Mouse (Mus musculus) embryonic facial prominence, embryonic 13.5 days (tissue): ENCODE measurements around the gene Gm43720. TPM values are rescaled to one million over a fixed set of nuclear protein-coding genes. Genes with fewer than 3 reads are reported as not detected.

Experiments used
- ATAC-seq: fragments of 200-750 bp; cut with Nextera tagmentation; 2 replicates; pipeline ENCODE4 v1.8.0; 2017; ENCODE audit warnings: low read depth; ENCODE audit not compliant: insufficient number of reproducible peaks, insufficient read depth, low FRiP score, low TSS enrichment
- H3K27ac ChIP-seq: fragments of 300-500 bp; sonication (generic); 2 replicates; pipeline ENCODE4 v1.5.1; 2015; ENCODE audit warnings: moderate library complexity, mild to moderate bottlenecking, inconsistent platforms
- H3K27me3 ChIP-seq: fragments of 300-500 bp; sonication (generic); 2 replicates; pipeline ENCODE4 v1.6.1; 2015; ENCODE audit warnings: mild to moderate bottlenecking, inconsistent platforms
- H3K36me3 ChIP-seq: fragments of 300-500 bp; sonication (generic); 2 replicates; pipeline ENCODE4 v1.6.1; 2015; ENCODE audit warnings: mild to moderate bottlenecking, inconsistent platforms
- H3K4me1 ChIP-seq: fragments of 300-500 bp; sonication (generic); 2 replicates; pipeline ENCODE4 v1.6.1; 2015; ENCODE audit warnings: inconsistent platforms
- H3K4me2 ChIP-seq: fragments of 300-500 bp; sonication (generic); 2 replicates; pipeline ENCODE4 v1.6.1; 2015; ENCODE audit warnings: moderate library complexity, mild to moderate bottlenecking, inconsistent platforms
- H3K4me3 ChIP-seq: fragments of 300-500 bp; sonication (generic); 2 replicates; pipeline ENCODE4 v1.5.1; 2015; ENCODE audit warnings: mild to moderate bottlenecking, inconsistent platforms
- H3K9ac ChIP-seq: fragments of 300-500 bp; sonication (generic); 2 replicates; pipeline ENCODE4 v1.6.1; 2015; ENCODE audit warnings: mild to moderate bottlenecking, inconsistent platforms
- H3K9me3 ChIP-seq: fragments of 300-500 bp; sonication (generic); 2 replicates; pipeline ENCODE4 v1.6.1; 2016; ENCODE audit warnings: inconsistent platforms
- WGBS: fragments of 180-500 bp; shearing (Covaris S2); methylation state at CpG from one replicate; pipeline ENCODE4 v1.1.7; 2015; ENCODE audit warnings: mixed read lengths; 5-methylcytosine and 5-hydroxymethylcytosine counted together
- polyA plus RNA-seq: library from polyadenylated mRNA; unstranded; fragments of >200 nt; fragmentation: Nextera tagmentation; extraction: Ambion mirVana; gene quantifications from 2 replicates; pipeline ENCODE4 v1.2.1, GENCODE M21; 2015

The Gm43720 gene
- polyA plus RNA-seq, 1 experiment from 2014 or later: 0.24 TPM

DNA sequence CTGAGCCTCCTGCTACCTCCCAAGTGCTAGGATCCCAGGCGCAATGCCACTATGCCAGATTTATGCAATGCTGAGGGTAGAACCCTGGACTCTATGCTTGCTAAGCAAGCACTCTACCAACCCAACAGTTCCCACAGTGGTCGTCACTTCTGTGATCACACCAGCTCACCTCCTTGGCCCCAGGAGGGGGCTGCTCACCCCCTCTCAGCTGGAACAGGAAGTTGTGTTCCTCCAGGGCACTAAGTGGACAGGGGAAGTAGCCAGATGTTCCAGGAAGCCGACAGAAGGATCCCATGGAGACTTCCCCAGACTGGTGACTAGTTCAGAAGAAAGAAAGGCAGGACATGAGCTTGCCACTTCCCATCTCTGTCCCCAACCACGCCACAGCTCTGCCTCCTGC is 17.8 kb downstream of the Gm43720 start:
- no peak overlapping the region; the same call in 1 of the 2 replicates for H3K4me2 ChIP-seq
- WGBS: 58% methylated on average over 4 of the region's 4 CpGs
- no peak overlapping the region for H3K27ac ChIP-seq
- H3K9me3 ChIP-seq: no peaks in the 10 kb centered on the region
- H3K27me3 ChIP-seq: no peaks in the 10 kb centered on the region
- peaks cover 57% of the 10 kb centered on the region for H3K36me3 ChIP-seq
- peaks cover 29% of the 10 kb centered on the region for H3K4me1 ChIP-seq
- 0 out of 2 replicates have a peak overlapping the region, but pooled peaks have one; percentile 88 for H3K4me3 ChIP-seq
- H3K9ac ChIP-seq: 0 out of 2 replicates have a peak overlapping the region, but pooled peaks have one; percentile 92
- ATAC-seq: no peak

DNA sequence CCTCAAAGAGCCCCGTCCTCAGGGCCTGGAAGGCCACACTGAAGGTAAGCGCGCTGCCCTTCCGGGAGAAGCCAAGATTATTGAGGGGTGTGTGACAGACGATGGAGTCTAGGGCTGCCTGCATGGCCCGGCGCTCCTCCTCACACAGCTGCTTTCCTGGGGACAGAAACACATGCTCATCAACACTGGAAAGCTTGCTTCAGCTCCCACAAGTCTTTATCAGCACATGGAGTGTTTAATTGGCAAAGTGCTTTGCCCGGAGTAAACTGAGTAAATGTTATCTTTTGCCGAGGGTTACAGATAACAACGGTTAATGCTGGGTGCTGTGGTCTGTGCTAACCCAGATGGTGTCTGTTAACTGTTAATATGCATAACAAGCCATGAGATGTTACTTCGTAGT is 18.9 kb downstream of the Gm43720 start:
- Histone ChIP-seq H3K27ac (no peak overlapping the region), H3K4me1 (peaks cover 36% of the 10 kb centered on the region), H3K36me3 (peaks cover 47% of the 10 kb centered on the region), H3K9ac (no peak overlapping the region), H3K4me3 (no peak overlapping the region), H3K27me3 (no peaks in the 10 kb centered on the region), H3K4me2 (no peak overlapping the region), H3K9me3 (no peaks in the 10 kb centered on the region)
- 79% methylated on average over 11 of the region's 11 CpGs for WGBS
- ATAC-seq: no peak

DNA sequence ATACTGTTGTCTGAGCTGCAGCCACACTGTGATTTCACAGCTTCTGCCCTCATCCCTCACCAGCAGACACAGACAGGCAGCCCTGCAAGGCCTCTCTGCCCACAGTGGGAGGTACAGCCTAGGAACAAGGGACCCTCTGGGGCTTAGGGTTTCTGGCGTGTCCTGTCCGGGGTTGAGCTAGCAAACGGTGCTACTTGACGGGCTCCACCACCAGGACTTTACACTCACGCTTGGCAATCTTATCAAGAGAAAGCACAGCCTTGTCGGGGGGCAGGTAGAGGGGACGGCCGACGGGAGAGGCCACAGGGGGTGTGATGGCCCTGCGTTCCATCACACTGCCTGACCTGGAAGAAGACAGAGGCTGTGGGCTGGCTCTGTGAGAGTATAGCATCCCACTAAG is 19.7 kb downstream of the Gm43720 start:
- H3K27me3 ChIP-seq: no peaks in the 10 kb centered on the region
- H3K36me3 ChIP-seq: peaks cover 44% of the 10 kb centered on the region
- H3K9ac ChIP-seq: 0 out of 2 replicates have a peak overlapping the region, but pooled peaks have one; percentile 16
- H3K4me1 ChIP-seq: peaks cover 33% of the 10 kb centered on the region
- H3K9me3 ChIP-seq: no peaks in the 10 kb centered on the region
- H3K4me2 ChIP-seq: no peak overlapping the region
- H3K4me3 ChIP-seq: no peak overlapping the region
- 75% methylated on average over 10 of the region's 10 CpGs for WGBS
- H3K27ac ChIP-seq: no peak overlapping the region
- no peak for ATAC-seq

DNA sequence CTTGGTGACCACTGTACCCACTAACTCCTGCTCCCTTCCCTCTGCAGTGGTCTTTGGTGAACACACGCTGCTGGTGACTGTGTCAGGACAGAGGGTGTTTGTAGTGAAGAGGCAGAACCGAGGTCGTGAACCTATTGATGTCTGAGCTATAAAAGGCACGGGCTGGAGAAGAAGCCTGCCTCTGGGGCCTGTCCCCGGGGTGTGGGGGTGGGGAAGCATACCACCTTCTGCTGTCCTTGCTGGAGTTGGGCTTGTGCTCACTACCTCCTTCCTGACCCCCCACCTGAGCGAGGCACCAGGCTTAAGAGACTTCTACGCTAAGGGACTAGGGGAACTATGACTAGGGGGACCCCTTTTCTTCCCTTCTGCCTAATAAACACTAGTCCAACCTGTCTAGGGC is 20.8 kb downstream of the Gm43720 start:
- 55% methylated on average over 7 of the region's 7 CpGs for WGBS
- no peak overlapping the region for H3K27ac ChIP-seq
- peaks cover 28% of the 10 kb centered on the region for H3K4me1 ChIP-seq
- H3K9ac ChIP-seq: no peak overlapping the region
- peaks cover 44% of the 10 kb centered on the region for H3K36me3 ChIP-seq
- H3K4me3 ChIP-seq: no peak overlapping the region
- no peaks in the 10 kb centered on the region for H3K9me3 ChIP-seq
- no peak overlapping the region for H3K4me2 ChIP-seq
- H3K27me3 ChIP-seq: no peaks in the 10 kb centered on the region
- no peak for ATAC-seq

DNA sequence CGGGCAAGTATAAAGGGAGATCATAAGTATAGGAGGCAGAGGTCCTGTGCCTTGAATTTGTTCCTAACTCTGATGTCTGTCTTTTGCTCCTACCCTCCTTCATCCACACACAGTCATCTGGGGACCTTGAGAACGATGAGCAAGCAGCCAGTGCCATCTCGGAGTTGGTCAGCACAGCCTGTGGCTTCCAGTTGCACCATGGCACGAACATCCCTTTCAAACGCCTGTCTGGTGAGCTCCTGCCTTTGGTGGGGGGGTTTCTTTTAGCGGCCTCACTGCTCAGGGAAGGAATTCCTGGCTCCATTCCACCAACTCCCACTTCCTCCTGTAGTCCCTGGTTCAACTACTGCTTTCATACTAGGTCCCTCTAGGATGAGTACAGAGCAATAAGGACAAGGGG is 21.2 kb downstream of the Gm43720 start:
- peaks cover 28% of the 10 kb centered on the region for H3K4me1 ChIP-seq
- H3K36me3 ChIP-seq: peaks cover 44% of the 10 kb centered on the region
- H3K27me3 ChIP-seq: no peaks in the 10 kb centered on the region
- no peak for ATAC-seq
- no peak overlapping the region for H3K4me3 ChIP-seq
- H3K9ac ChIP-seq: no peak overlapping the region
- no peak overlapping the region for H3K4me2 ChIP-seq
- WGBS: 74% methylated on average over 6 of the region's 6 CpGs
- H3K27ac ChIP-seq: no peak overlapping the region
- H3K9me3 ChIP-seq: no peaks in the 10 kb centered on the region

DNA sequence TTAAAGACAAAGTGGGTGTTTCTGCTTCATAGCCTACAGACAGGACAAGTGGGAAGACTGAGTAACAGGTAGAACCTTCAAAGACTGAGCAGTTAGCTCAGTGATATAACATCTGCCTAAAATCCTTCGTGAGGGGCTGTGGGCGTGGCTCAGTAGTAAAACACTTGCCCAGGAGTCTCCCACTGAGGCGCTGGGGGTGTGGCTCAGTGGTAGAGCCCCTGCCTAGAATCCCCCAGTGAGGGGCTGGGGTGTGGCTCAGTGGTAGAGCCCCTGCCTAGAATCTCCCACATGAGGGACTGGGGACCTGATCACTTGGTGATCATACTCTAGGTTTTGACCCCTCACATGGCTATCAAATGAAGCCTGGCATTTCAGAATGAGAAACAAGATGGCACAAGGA is 21.7 kb downstream of the Gm43720 start:
- H3K9me3 ChIP-seq: no peaks in the 10 kb centered on the region
- no peaks in the 10 kb centered on the region for H3K27me3 ChIP-seq
- no peak for ATAC-seq
- no peak overlapping the region for H3K27ac ChIP-seq
- 88% methylated on average over 3 of the region's 3 CpGs for WGBS
- no peak overlapping the region for H3K9ac ChIP-seq
- H3K4me2 ChIP-seq: no peak overlapping the region
- peaks cover 25% of the 10 kb centered on the region for H3K4me1 ChIP-seq
- H3K36me3 ChIP-seq: peaks cover 44% of the 10 kb centered on the region
- H3K4me3 ChIP-seq: no peak overlapping the region

DNA sequence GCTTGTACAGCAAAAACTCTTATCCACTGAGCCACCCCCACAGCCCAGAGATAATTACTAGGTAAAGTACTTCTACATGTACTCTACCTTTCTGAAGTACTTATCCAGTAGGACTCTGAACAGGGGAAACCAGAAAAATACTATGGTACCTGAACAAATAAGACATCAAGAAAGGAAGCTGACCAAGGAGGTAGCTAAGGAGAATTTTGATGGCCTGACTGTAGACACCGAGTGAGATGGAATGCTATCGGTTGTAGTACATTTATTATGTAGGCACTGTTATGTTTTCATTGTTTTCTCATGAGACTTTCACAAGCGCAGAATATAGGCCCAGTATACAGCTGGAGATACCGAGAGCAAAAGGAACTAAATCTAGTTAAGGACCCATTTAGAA is 22.2 kb downstream of the Gm43720 start:
- Histone ChIP-seq H3K9me3 (no peaks in the 10 kb centered on the region), H3K4me1 (peaks cover 20% of the 10 kb centered on the region), H3K9ac (no peak overlapping the region), H3K36me3 (peaks cover 44% of the 10 kb centered on the region), H3K27ac (no peak overlapping the region), H3K4me2 (no peak overlapping the region), H3K4me3 (no peak overlapping the region), H3K27me3 (no peaks in the 10 kb centered on the region)
- no peak for ATAC-seq
- 93% methylated on average over 4 of the region's 4 CpGs for WGBS

DNA sequence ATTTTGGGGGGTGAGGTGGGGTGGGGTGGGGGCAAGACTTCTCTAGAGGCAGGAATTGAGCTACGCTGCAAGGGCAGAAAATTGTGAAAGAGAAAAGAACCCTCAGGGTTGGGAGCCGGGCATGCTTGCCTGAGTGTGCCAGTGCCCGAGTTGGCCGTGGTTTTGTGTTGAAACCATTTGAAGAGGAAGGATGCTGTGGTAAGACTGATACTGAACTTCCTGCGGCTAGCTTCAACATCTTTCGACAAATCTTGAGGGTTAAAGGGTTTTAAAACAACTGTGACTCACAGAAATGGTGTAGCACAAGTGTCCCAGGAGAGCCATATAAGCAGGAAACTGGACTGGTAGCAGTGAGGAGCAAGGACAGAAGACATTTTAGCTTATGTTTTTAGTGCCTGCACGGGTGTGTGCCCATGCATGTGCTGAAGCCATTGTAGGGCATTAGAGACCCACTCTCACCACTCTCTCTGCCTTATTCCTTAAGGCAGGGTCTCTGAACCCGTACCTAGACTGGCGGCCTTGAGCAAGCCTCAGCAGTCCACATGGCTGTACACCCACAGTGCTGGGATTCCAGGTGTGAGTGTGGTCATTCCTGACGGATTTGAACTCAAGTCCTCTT is 22.7 kb downstream of the Gm43720 start:
- Histone ChIP-seq H3K4me1 (peaks cover 16% of the 10 kb centered on the region), H3K9me3 (no peaks in the 10 kb centered on the region), H3K4me2 (no peak overlapping the region), H3K27ac (no peak overlapping the region), H3K4me3 (0 out of 2 replicates have a peak overlapping the region, but pooled peaks have one; percentile 51), H3K9ac (no peak overlapping the region), H3K27me3 (no peaks in the 10 kb centered on the region), H3K36me3 (peaks cover 42% of the 10 kb centered on the region)
- no peak for ATAC-seq
- WGBS: 90% methylated on average over 10 of the region's 10 CpGs

DNA sequence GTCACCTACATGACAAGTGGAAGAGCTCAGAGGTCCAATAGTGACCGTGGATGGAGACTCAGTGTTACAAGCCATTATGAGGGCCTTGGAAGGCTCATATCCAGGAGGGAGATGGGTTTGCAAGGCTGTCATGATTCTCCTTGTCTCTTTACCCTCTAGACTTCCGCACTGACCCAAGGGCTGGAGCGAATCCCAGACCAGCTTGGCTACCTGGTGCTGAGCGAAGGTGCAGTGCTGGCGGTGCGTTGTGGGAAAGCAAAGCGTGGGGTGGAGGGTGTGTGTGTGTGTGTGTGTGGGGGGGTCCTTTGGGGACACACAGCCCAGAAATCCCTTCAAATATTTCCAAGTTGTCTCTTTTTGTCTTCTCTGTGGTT is 23.7 kb downstream of the Gm43720 start:
- no peak for ATAC-seq
- H3K4me3 ChIP-seq: peak overlapping the region; percentile 51
- peak overlapping the region; percentile 58 for H3K27ac ChIP-seq
- 16% methylated on average over 7 of the region's 7 CpGs for WGBS
- H3K36me3 ChIP-seq: peaks cover 32% of the 10 kb centered on the region
- peak overlapping the region; percentile 76 for H3K4me2 ChIP-seq
- H3K9ac ChIP-seq: peak overlapping the region; percentile 74
- H3K27me3 ChIP-seq: no peaks in the 10 kb centered on the region
- peaks cover 16% of the 10 kb centered on the region for H3K4me1 ChIP-seq
- H3K9me3 ChIP-seq: no peaks in the 10 kb centered on the region

DNA sequence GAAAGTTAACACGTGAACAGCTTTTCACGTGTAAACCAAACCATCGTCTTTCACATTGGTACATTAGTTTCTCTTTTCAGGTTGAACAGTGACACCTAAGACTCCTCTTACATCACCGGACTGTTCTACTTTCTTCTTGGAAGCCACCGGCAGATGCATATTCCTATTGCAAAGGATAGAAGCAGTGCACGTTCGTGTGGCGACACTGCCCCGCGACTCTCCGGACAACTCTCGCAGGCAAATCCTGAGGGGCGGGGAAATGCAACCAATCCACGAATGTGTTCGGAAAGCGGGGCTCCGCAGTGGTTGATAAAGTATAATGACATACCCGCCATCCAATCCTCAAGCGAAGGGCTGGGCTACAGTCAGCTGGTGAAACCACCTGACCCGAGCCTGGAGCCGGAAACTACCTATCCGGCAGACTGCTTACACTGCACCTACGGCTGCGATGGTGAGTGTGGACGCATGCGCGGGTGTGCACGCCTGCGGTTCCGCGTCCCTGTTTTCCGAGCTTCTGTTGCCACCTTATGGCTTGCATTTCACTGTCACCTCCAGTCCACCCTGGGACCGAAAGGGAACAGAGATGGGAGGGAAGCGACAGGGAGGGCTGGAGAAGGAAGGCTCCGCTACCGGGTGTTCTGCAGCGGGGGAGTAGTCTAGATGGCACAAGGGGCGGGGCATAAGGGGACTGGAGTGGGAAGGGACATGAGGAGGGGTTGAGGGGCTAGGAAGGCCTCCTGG is 24.2 kb downstream of the Gm43720 start, which contains the start of gene Lamtor4:
Lamtor4 (plus strand) TSS at position 130 of the 741 bp plus-strand sequence.
- WGBS: under 1% methylated on average over 38 of the region's 38 CpGs
- peak within 1 kb of the TSS; percentile 74 for H3K9ac ChIP-seq
- no peaks in the 10 kb centered on the region for H3K27me3 ChIP-seq
- peak; percentile 98 for ATAC-seq
- H3K9me3 ChIP-seq: no peaks in the 10 kb centered on the region
- peaks cover 26% of the 10 kb centered on the region for H3K36me3 ChIP-seq
- H3K4me3 ChIP-seq: peak within 1 kb of the TSS; percentile 51
- peaks cover 16% of the 10 kb centered on the region for H3K4me1 ChIP-seq
- peak within 1 kb of the TSS; percentile 76 for H3K4me2 ChIP-seq
- peak within 1 kb of the TSS; percentile 58 for H3K27ac ChIP-seq

DNA sequence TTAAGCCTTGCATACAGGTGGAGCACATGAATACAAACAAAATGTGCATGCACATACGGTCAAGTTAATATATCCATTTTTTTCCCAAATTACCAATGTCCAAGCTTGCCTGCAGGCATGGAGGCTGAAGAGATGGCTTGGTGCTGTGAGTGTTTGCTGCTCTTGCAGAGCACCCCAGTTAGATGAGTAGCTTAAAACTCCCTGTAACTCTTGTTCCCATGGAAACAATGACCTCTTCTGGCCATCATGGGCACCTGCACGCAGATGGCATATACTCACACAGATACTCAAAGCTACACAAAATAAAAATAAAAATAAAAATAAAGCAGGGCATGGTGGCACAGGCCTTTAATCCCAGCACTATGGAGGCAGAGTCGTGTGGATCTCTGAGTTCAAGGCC is 26.7 kb downstream of the Gm43720 start:
- Histone ChIP-seq H3K9me3 (no peaks in the 10 kb centered on the region), H3K4me1 (peaks cover 11% of the 10 kb centered on the region), H3K27ac (no peak overlapping the region), H3K36me3 (peaks cover 4% of the 10 kb centered on the region; the same call in 1 of the 2 replicates), H3K4me3 (no peak overlapping the region), H3K27me3 (no peaks in the 10 kb centered on the region), H3K4me2 (no peak overlapping the region), H3K9ac (no peak overlapping the region)
- 86% methylated on average over 3 of the region's 3 CpGs for WGBS
- no peak for ATAC-seq

DNA sequence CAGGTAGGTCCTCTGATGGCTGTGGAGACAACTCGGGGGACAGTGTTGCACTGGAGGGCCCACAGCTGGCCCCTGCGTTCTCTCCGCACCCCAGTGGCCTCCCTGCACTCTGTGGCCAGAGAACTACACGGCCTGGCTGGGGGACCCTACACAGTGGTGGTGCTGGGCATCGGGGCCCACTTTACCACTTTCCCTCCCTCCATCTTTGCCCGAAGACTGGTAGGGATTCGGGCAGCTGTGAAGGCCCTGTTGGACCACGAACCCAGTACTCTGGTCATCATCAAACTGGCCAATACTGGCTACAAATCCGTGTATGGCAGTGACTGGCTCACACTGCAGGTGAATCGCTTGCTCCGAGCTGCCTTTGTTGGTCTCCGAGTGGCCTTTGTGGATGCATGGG is 28.6 kb downstream of the Gm43720 start:
- ATAC-seq: no peak
- WGBS: 84% methylated on average over 12 of the region's 12 CpGs
- no peak overlapping the region for H3K4me2 ChIP-seq
- H3K9me3 ChIP-seq: no peaks in the 10 kb centered on the region
- no peak overlapping the region for H3K4me3 ChIP-seq
- no peaks in the 10 kb centered on the region for H3K36me3 ChIP-seq
- H3K9ac ChIP-seq: no peak overlapping the region
- no peak overlapping the region for H3K27ac ChIP-seq
- H3K27me3 ChIP-seq: no peaks in the 10 kb centered on the region
- peaks cover 6% of the 10 kb centered on the region for H3K4me1 ChIP-seq
